Mouse (Mus musculus) right cerebral cortex, postnatal 36 days (tissue): Measurements from ENCODE around the gene Dgkz.

Source experiments
- DNase-seq, 2 experiments: peaks; one replicate each; pipeline ENCODE4 v3.0.0; 2022; ENCODE audit warnings: low spot score in 2 of 2, mixed read lengths in 1 of 2

The Dgkz gene

GRCm38 (mm10) chr2:91921181-91921789 lies 54.4 kb downstream of the Dgkz start:
- no peak for DNase-seq

GRCm38 (mm10) chr2:91920130-91920529 lies 55.5 kb downstream of the Dgkz start:
- no peak for DNase-seq

GRCm38 (mm10) chr2:91917096-91917495 lies 58.6 kb downstream of the Dgkz start:
- no peak for DNase-seq

DNA sequence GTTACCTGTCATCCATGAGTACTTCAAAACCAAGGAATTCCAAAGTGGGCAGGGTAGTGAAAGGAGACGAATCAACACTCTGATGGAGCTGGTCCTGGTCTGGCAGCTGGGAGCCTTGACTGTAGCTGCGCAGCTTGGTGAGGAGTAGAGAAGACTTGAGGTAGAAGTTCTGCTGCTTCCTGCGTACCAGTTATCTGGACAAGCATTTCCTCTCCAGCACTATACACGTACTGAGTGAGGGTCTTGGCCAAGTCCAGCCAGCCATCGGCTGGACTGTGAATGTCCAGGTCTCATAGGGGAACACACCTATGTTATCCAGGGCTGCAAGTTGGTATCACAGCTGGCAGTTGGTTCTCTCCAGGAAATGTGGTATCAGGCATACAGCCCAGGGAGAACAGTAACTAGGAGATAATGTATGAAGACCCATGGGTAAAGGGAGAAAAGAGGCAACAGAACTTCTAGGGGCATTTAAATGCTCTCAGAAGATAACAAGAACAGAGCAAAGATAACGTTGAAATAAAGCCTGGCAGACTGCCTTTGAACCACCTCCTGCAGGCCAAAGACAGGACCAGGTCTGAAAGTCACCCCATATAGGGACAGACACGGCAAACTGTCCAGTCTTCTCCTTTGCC lies 59.2 kb downstream of the Dgkz start:
- DNase-seq, result no peak

DNA sequence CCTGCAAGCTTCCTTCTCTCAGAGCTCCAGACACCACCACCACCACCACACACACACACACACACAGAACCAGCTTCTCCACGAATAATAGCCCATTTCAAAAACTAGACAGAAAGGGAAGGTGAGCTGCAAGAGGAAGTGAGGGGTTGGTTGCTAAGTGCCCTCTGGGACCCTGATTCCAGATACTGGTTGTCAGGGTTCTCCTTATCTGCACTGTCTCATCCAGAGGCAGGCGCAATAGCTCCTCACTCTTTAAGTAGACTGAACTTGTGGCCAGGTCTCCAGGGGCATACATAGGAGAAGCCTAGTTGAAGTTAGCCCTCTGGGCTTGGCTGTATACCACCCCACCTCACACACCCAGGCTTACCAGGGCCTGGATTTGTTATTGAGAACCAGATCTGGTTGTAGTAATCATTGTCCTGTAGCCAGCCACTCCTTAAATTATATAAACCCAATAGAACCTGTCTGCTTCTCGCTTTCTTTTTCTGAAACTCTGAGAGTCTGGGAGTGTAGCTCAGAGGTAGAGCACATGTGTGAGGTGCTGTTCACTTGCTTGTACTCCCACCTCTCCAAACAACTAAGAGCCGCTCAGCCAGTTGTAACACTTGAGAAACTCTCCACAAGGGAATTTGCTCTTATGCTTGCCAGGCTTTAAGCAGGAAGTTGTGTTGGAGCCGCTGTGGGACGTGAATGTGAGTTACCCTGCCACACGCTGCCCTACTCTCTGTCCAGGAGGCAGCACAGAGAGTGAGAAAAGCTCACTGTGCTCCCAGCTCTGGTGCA lies 62.1 kb downstream of the Dgkz start:
- no peak for DNase-seq

DNA sequence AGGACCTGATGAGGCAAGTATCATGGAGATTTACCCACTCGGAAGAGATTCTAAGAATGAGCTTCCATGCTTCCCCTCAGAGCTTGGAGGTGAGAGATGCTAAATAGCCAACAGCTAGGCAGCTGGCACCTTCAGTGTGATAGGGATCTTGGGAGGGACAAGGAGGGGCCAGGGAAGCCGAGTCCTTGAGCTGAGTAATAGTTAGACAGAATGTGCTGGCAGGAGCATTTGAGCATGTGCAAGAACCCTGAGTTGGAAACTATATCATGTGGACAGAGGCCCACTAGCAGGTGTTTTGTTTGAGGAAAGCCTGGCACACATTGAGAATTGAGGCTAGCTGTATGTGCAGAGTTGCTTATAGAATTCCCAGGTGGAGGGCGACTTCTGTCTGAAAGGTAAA lies 63.0 kb downstream of the Dgkz start:
- no peak for DNase-seq

- DNase-seq, result no peak
These were observed 69.5 kb downstream of the Dgkz start for GRCm38 (mm10) chr2:91906141-91906540.

DNA sequence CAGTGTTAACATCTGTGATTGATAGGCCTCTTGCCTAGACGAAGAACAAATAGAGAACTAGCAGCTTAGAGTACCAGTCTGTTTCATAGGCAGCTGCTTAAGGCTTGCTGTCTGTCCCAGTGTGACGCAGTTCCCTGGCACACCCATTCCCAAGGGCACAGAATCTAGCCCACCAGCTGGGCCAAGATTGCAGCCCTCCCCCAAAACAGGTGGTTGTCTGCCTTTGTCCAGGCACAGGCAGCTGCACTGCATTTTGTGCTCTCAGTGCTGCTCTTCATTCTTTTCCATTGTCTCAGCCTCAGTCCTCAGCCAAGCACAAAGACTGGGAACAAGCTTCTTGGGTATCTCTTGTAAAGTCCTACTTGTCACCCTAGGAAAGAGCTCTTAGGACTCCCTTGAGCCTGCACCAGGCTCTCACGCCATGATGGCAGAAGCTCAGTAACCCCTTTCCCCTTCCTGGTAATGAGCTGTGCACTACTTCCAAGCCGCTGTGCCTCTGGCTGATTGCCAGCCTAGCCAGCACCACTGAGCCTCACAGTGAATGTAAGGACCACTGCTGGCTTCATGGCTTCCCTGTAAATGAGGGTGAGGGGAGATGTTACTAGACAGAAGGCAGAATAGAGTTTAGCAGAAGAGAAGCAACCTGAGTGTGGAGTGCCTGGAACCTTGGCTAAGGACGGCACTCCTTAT lies 70.9 kb downstream of the Dgkz start:
- DNase-seq, result no peak

GRCm38 (mm10) chr2:91903171-91903925 lies 72.3 kb downstream of the Dgkz start:
- no peak for DNase-seq

- no peak for DNase-seq
These were observed 73.3 kb downstream of the Dgkz start for GRCm38 (mm10) chr2:91902336-91902735.

DNA sequence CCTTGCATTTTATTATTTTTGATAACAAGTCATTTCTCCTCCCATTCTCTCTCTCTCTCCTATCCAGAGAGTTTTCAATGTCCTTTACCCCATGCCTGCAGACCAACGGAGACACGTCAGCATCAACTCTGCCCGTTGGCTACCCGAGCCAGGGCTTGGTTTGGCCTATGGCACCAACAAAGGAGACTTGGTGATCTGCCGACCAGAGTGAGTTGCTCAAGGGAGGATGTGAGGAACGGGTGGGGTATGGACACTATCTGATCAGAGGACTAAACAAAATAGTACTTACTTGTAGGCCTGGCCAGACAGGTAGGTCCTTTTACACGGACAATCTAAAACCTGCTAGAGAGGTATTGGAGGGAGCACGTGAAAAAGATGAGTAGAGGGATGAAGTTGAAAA lies 75.2 kb downstream of the Dgkz start:
- DNase-seq, result no peak

GRCm38 (mm10) chr2:91899141-91899540 lies 76.5 kb downstream of the Dgkz start:
- DNase-seq, result no peak

GRCm38 (mm10) chr2:91897968-91898367 lies 77.7 kb downstream of the Dgkz start:
- no peak for DNase-seq

- DNase-seq, result no peak
These were observed 80.3 kb downstream of the Dgkz start for GRCm38 (mm10) chr2:91895401-91895800.

GRCm38 (mm10) chr2:91894716-91895115 lies 80.9 kb downstream of the Dgkz start:
- DNase-seq, result no peak

- no peak for DNase-seq
These were observed 91.0 kb downstream of the Dgkz start for GRCm38 (mm10) chr2:91884616-91885015.

DNA sequence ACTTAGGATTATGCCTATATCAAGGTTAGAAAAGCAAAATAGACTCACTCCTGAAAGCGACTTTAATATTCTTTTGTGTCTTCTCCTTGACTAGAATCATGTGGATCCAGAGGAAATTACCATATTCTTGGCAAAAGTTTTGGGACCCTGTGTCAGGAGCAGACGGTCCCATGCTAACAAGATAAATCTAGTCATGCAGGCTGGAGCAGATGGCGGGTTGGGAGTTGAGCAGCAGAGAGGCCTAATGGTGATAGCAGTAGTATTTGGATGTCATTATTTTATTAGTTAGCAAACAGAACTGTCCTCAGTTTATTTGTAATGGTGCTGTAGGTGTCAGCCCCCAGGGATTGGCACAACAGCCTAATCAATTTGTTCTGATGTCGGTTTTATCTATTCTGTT lies 91.7 kb downstream of the Dgkz start:
- no peak for DNase-seq
